Mouse (Mus musculus) left cerebral cortex, adult 8-10 months (tissue): ENCODE measurements around the gene Ccdc187. TPM values are rescaled to one million over a fixed set of nuclear protein-coding genes. Genes with fewer than 3 reads are reported as not detected.

Experiments used
- DNase-seq, 2 experiments: peaks; one replicate each; pipeline ENCODE4 v3.0.0; 2022; ENCODE audit warnings: low spot score in 2 of 2
- total RNA-seq, 4 experiments: library from RNA; stranded (reverse); gene quantifications; 2 replicates each; pipeline ENCODE4 v1.2.4; 2022

Gene Ccdc187
- total RNA-seq, 4 experiments from 2014 or later, result 6.0 to 6.7 (median 6.4) TPM

- no peak for DNase-seq
These were observed 8.6 kb downstream of the Ccdc187 start for GRCm38 (mm10) chr2:26285804-26286203.

GRCm38 (mm10) chr2:26280594-26280993 lies 13.8 kb downstream of the Ccdc187 start:
- DNase-seq, result no peak

DNA sequence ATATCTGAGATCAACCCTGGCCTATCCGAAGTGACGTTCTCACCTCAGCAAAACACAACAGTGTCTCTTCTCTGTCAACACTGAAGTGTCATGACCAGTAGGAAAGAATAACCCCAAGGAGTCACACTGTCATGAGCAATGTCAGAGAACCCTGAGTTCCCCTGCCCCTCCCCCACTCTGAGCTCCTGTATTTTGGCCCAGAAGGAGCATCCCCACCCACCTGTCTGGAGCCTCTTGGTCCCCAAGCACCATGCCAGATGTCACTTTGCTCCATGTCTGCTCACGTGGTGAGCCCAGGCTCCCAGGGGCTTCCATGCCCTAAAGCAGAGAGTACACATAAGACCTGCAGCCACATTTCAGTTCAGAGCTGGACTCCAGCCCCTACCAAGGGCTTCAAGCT lies 14.6 kb downstream of the Ccdc187 start:
- no peak for DNase-seq

DNA sequence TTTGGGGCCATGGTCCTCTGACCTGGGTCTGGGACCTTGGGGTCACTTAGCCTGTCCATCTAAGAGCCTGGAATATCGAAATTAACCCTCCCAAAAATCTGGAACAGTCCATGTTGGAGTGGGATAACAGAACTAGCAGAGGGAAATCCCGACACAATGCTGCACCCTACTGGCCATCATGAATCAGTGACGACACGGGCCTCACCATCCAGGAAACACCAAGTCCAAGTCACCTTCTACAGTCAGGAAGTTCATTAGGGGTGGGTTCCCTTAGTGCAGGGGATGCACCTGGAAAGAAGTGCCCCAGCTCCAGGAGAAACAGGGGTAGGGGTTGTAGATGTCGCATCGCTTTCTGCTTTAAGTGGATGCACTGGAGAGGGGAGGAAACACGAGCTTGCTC lies 20.7 kb downstream of the Ccdc187 start:
- no peak for DNase-seq

DNA sequence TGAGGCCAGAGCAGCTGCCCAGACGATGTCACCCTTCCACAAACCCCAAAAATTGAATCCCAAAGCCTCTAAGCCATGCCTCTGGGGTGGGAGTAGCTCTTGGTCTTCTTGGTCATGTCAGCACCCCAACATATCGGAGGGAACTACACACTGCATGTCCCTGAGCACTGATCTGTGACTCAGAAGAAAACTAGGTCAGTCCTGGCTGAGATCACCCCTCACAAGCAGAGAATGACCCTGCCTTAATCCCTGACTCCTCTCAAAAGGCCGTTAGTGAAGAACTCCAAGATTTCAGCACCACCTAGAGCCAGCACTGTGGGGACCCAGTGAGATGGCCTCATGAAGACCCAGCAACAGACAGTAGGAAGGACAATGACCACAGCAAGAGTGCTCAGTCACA lies 26.1 kb downstream of the Ccdc187 start:
- DNase-seq, result no peak

GRCm38 (mm10) chr2:26266066-26266742 lies 28.2 kb downstream of the Ccdc187 start:
- no peak for DNase-seq

- DNase-seq, result no peak
These were observed 29.3 kb downstream of the Ccdc187 start for GRCm38 (mm10) chr2:26265095-26265494.

DNA sequence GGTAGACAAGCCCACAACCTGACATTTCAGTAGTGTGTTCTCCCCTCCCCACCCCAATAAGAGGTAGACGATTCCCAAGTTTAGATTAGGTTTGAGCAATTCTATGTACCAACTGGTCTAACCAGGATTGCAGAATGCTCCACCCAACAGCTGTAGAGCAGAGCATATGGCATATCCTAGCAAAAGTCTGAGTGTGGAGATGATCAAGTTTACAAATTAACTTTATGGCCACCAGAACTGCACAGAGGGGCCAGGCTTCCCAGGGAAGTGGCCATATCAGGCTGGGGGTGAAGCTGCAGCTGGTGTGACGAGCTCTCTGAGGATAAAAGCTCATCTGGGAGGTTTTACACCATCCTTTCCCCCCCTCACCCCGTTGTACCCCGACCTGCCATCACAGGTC lies 29.7 kb downstream of the Ccdc187 start:
- DNase-seq, result no peak

- DNase-seq, result no peak
These were observed 36.9 kb downstream of the Ccdc187 start for GRCm38 (mm10) chr2:26257315-26258096.

- no peak for DNase-seq
These were observed 39.5 kb downstream of the Ccdc187 start for GRCm38 (mm10) chr2:26254816-26255215.

- no peak for DNase-seq
These were observed 41.7 kb downstream of the Ccdc187 start for GRCm38 (mm10) chr2:26252514-26253206.

DNA sequence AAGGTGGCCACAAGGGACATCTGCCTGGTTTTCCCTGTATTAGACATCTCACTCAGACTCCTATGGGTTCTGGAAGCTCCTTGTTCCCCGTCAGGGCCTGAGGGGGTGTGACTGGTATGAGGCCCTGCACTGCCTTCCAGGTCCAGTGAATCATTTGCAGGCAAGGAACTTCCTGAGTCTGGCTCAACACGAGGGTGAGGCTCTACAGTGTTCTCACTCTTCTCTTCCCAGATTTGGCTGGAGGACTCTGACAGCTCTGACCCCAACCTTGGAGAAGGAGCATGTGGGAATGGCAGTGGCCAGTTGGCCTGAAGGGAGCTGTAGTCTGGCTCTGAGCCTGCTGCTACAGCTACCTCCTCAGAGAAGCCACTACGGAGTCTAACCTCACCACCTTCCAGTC lies 46.8 kb downstream of the Ccdc187 start:
- no peak for DNase-seq

- no peak for DNase-seq
These were observed 53.5 kb downstream of the Ccdc187 start for GRCm38 (mm10) chr2:26240841-26241240.

- DNase-seq, result no peak
These were observed 54.0 kb downstream of the Ccdc187 start for GRCm38 (mm10) chr2:26240330-26240729.

- DNase-seq, result peak; percentile 69 to 76
These were observed 57.0 kb downstream of the Ccdc187 start, which contains the start of gene Qsox2 for GRCm38 (mm10) chr2:26237290-26237782. Qsox2 (minus strand) TSS chr2:26237525.

GRCm38 (mm10) chr2:26236681-26237289 lies 57.6 kb downstream of the Ccdc187 start:
- DNase-seq, result peak in 1 of 2 experiments; percentile 32

DNA sequence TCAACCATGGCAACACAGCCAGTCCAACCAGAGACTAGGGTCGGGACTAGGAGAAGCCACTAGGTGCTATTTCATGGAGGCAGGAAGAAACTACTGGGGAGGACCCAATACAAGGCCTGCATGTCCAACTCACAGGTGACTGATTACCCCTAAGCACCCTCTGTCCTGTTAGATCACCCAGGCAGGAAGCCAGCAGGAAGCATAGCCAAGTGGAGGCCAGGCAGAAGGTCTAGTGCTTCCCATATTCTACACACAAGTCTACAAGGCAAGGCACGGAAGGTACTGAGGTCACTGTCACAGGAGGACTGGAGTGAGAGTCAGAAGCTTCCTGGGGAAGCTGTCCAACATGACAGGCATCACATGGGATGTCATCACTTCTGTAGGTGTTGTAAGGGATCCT lies 59.6 kb downstream of the Ccdc187 start:
- DNase-seq, result no peak

- no peak for DNase-seq
These were observed 60.1 kb downstream of the Ccdc187 start for GRCm38 (mm10) chr2:26234253-26234652.

- DNase-seq, result peak in 1 of 2 experiments; percentile 23
These were observed 63.0 kb downstream of the Ccdc187 start for GRCm38 (mm10) chr2:26231366-26231765.

- DNase-seq, result no peak
These were observed 64.1 kb downstream of the Ccdc187 start for GRCm38 (mm10) chr2:26230253-26230652.

DNA sequence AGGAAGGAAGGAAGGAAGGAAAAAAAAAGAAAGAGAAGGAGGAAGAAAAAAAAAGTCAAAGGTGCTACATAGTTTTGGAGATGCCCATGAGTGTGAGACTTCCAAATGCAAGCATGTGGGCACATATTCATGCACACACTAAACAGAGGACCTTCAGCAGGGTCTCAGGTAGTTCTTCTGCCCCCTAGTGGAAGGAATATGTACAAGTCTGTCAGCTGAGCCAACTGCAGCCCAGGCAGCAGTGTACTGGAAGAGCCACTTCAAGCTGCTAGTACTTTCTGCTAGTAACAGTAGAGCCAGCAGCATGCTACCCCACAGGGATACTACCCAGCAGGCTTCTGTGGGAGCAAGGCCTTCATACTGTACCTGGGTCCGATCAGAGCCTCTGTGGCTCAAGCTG lies 66.6 kb downstream of the Ccdc187 start:
- peak in 1 of 2 experiments; percentile 22 for DNase-seq

DNA sequence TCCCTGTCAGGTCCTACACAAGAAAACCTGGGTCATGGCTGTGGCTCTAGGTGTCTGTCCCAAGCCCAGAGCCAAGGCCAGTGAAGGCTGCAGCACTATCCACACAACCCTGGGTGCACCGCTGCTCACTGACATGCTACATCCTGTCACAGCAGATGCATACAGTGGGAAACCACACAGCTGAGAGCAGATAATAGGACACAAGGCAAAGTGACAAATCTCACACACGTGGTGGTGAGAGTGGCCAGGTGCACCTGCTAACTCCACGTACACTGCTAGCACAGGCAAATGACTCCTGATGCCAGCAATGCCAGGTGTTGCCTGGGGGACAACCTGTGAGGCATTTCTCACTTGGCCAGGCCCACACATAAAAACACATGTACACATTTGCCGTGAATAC lies 69.1 kb downstream of the Ccdc187 start:
- no peak for DNase-seq
